Mouse (Mus musculus): ENCODE data around the gene Pknox2. TPM values are rescaled to one million over a fixed set of nuclear protein-coding genes. Genes with fewer than 3 reads are reported as not detected.

The Pknox2 gene
- polyA plus RNA-seq, 1 experiment from 2014 or later, result 21.3 TPM

DNA sequence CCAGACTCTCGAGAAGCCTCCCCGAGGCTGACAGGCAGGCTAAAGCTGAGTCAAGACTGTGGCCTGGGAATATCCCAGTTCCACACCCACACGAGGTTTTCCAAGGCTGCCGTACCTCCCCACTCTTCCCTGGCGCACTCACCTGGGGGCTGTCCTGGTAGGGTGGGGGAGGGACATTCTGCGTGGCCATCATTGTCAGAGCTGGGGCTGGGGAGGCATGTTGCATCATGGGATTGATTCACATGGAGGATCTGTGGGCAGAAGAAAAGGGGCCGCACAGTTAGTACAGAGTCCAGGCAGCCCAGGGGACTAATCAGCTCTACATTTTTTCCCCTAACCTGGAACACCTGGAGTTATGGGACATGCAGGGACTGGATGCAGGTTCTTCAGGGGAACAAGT lies 179.0 kb downstream of the Pknox2 start:
- no peak overlapping the region for H3K27ac ChIP-seq (replicated peaks)
- H3K9me3 ChIP-seq, result no peaks in the 10 kb centered on the region
- H3K27me3 ChIP-seq, result no peaks in the 10 kb centered on the region
- WGBS, result 80% methylated on average over 7 of the region's 7 CpGs
- H3K4me1 ChIP-seq, result peaks cover 26% of the 10 kb centered on the region
- H3K9ac ChIP-seq (replicated peaks), result no peak overlapping the region
- H3K4me2 ChIP-seq (replicated peaks), result no peak overlapping the region
- no peak overlapping the region for H3K4me3 ChIP-seq
- no peaks in the 10 kb centered on the region for H3K36me3 ChIP-seq
- ATAC-seq (replicated peaks), result no peak

- peaks cover 16% of the 10 kb centered on the region for H3K4me1 ChIP-seq
- WGBS, result 65% methylated on average over 5 of the region's 5 CpGs
These were observed 181.5 kb downstream of the Pknox2 start for GRCm38 (mm10) chr9:36965720-36966119.

GRCm38 (mm10) chr9:36964230-36964629 lies 183.0 kb downstream of the Pknox2 start:
- H3K4me1 ChIP-seq, result peaks cover 16% of the 10 kb centered on the region
- H3K4me3 ChIP-seq, result no peak overlapping the region

More at GRCm38 (mm10) chr9:36965720-36966119, 181.5 kb downstream of the Pknox2 start:
- no peak for ATAC-seq (replicated peaks)
- Histone ChIP-seq H3K27ac (replicated peaks) (no peak overlapping the region), H3K9ac (replicated peaks) (no peak overlapping the region), H3K9me3 (no peaks in the 10 kb centered on the region), H3K4me2 (replicated peaks) (no peak overlapping the region), H3K27me3 (no peaks in the 10 kb centered on the region), H3K4me3 (no peak overlapping the region), H3K36me3 (no peaks in the 10 kb centered on the region)

DNA sequence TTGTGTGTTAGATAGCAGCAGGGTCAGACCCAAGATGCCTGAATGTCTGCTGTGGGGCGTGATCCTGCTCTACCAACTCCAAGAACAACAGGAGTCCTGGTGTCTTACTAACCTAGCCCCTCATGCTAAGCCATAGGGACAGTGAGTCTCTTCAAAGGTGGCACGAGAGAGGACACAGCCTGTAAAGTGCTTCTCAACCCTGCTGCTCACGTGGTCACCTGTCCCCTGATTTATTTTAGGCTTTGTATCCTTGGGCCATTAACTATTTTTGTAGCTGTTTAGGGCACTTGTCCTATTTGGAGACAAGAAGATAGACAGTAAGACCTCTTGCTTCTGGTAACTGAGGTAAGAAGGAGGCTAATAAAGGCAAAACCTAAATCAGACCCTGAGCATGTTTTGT lies 183.7 kb downstream of the Pknox2 start:
- 45% methylated on average over 3 of the region's 3 CpGs for WGBS
- H3K36me3 ChIP-seq, result no peaks in the 10 kb centered on the region
- ATAC-seq (replicated peaks), result no peak
- no peaks in the 10 kb centered on the region for H3K27me3 ChIP-seq
- H3K4me2 ChIP-seq (replicated peaks), result no peak overlapping the region
- no peak overlapping the region for H3K4me3 ChIP-seq
- no peak overlapping the region for H3K9ac ChIP-seq (replicated peaks)
- no peak overlapping the region for H3K27ac ChIP-seq (replicated peaks)
- H3K4me1 ChIP-seq, result peaks cover 16% of the 10 kb centered on the region
- H3K9me3 ChIP-seq, result no peaks in the 10 kb centered on the region

More at GRCm38 (mm10) chr9:36964230-36964629, 183.0 kb downstream of the Pknox2 start:
- WGBS, result 3% methylated on average over 5 of the region's 5 CpGs
- no peak overlapping the region for H3K4me2 ChIP-seq (replicated peaks)
- H3K9ac ChIP-seq (replicated peaks), result no peak overlapping the region
- no peak overlapping the region for H3K27ac ChIP-seq (replicated peaks)
- ATAC-seq (replicated peaks), result no peak
- H3K36me3 ChIP-seq, result no peaks in the 10 kb centered on the region
- no peaks in the 10 kb centered on the region for H3K9me3 ChIP-seq
- no peaks in the 10 kb centered on the region for H3K27me3 ChIP-seq

DNA sequence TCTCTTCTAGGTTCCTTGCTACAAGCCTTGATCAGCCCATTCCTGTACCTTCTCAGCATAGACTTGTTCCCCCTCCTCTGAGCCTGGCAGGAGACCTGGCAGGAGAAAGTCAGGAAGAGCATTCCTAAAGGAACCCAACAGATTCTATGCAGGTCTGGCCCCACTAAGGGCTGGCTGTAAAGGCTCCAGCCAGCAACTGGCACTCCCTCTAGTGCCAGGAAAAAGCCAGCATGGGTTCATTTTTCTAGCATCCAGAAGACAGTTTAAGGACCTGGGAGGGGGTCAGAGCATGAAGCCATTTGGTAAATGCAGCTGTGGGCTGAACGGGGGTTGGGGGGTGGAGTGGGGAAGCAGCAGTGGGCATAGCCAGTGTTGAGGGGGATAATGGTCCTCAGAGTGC lies 185.3 kb downstream of the Pknox2 start:
- Histone ChIP-seq H3K36me3 (no peaks in the 10 kb centered on the region), H3K4me2 (replicated peaks) (no peak overlapping the region), H3K4me3 (no peak overlapping the region), H3K27me3 (no peaks in the 10 kb centered on the region), H3K9ac (replicated peaks) (no peak overlapping the region), H3K9me3 (no peaks in the 10 kb centered on the region), H3K4me1 (peaks cover 13% of the 10 kb centered on the region), H3K27ac (replicated peaks) (no peak overlapping the region)
- 46% methylated on average over 1 of the region's 1 CpGs for WGBS
- ATAC-seq (replicated peaks), result no peak; the same call in 1 of the 2 replicates

GRCm38 (mm10) chr9:36961153-36961552 lies 186.1 kb downstream of the Pknox2 start:
- no peak for ATAC-seq (replicated peaks)
- H3K27me3 ChIP-seq, result no peaks in the 10 kb centered on the region
- H3K36me3 ChIP-seq, result no peaks in the 10 kb centered on the region
- H3K9me3 ChIP-seq, result no peaks in the 10 kb centered on the region
- no peak overlapping the region for H3K27ac ChIP-seq (replicated peaks)
- no peak overlapping the region for H3K4me2 ChIP-seq (replicated peaks)
- H3K4me3 ChIP-seq, result no peak overlapping the region
- WGBS, result 88% methylated on average over 5 of the region's 5 CpGs
- no peak overlapping the region for H3K9ac ChIP-seq (replicated peaks)
- H3K4me1 ChIP-seq, result peaks cover 13% of the 10 kb centered on the region

- no peak; the same call in none of the 2 replicates for ATAC-seq (replicated peaks)
- H3K9ac ChIP-seq (replicated peaks), result no peak overlapping the region
- H3K27ac ChIP-seq (replicated peaks), result peak overlapping the region; percentile 1; the same call in 1 of the 2 replicates
- H3K4me3 ChIP-seq, result no peak overlapping the region
- H3K27me3 ChIP-seq, result no peaks in the 10 kb centered on the region
- 0 out of 2 replicates have a peak, but pooled peaks cover 4% of the 10 kb centered on the region for H3K36me3 ChIP-seq
- no peak overlapping the region for H3K4me2 ChIP-seq (replicated peaks)
- whole genome bisulfite sequencing, result 71% methylated on average over 2 of the region's 2 CpGs
- no peaks in the 10 kb centered on the region for H3K9me3 ChIP-seq
- H3K4me1 ChIP-seq, result peaks cover 20% of the 10 kb centered on the region
These were observed 196.1 kb downstream of the Pknox2 start for GRCm38 (mm10) chr9:36951133-36951484.

DNA sequence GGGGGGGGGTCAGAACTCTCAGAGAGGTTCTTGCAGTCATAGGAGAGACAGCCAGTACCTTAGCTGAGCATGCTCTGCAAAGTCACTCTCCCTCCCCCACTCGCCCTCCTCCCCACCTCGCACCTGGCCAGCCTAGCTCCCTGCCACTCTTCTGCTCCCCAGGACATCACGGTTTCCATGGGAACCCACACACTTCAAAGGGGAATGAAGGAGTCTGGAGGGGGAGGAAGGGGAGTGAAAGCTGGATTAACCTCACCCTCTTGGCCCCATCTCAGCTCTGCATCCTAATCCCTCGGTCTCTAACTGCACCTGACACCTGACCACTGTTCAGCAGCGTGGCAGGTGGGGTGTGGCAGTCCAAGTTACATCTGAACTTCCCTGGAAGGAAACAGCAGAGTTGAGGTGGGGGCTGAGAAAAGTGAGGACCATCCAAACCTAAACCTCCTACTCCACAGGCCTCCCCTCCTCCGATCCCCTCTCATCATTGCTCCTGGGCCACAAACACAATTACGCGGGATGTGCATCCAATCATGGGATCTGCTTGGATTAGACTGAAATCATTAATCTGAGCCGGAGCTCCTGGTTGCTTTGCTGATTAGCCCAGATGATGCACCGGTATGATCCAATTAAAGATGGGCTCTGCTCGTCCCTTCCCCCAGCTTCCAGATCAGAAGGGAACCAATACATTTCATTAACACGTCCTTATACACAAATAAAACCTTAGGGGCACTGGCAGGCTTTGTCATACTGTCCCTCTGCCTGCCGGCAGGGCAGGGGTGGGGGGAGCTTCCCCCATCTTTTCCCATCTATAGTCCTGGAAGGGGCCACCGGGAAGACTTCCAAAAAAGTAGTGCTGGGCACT lies 196.7 kb downstream of the Pknox2 start:
- Histone ChIP-seq H3K9me3 (no peaks in the 10 kb centered on the region), H3K4me1 (peaks cover 20% of the 10 kb centered on the region), H3K27ac (replicated peaks) (peak overlapping the region; percentile 1; the same call in 1 of the 2 replicates), H3K4me3 (no peak overlapping the region), H3K36me3 (0 out of 2 replicates have a peak, but pooled peaks cover 4% of the 10 kb centered on the region), H3K9ac (replicated peaks) (no peak overlapping the region), H3K27me3 (no peaks in the 10 kb centered on the region), H3K4me2 (replicated peaks) (no peak overlapping the region)
- peak; percentile 72 for ATAC-seq (replicated peaks)
- 5% methylated on average over 14 of the region's 14 CpGs for WGBS

- WGBS, result 91% methylated on average over 5 of the region's 5 CpGs
- no peak for ATAC-seq (replicated peaks)
- Histone ChIP-seq H3K4me3 (no peak overlapping the region), H3K9ac (replicated peaks) (no peak overlapping the region), H3K36me3 (no peaks in the 10 kb centered on the region), H3K9me3 (no peaks in the 10 kb centered on the region), H3K27ac (replicated peaks) (no peak overlapping the region), H3K4me2 (replicated peaks) (no peak overlapping the region), H3K4me1 (peaks cover 20% of the 10 kb centered on the region), H3K27me3 (no peaks in the 10 kb centered on the region)
These were observed 199.0 kb downstream of the Pknox2 start for GRCm38 (mm10) chr9:36948181-36948580.

DNA sequence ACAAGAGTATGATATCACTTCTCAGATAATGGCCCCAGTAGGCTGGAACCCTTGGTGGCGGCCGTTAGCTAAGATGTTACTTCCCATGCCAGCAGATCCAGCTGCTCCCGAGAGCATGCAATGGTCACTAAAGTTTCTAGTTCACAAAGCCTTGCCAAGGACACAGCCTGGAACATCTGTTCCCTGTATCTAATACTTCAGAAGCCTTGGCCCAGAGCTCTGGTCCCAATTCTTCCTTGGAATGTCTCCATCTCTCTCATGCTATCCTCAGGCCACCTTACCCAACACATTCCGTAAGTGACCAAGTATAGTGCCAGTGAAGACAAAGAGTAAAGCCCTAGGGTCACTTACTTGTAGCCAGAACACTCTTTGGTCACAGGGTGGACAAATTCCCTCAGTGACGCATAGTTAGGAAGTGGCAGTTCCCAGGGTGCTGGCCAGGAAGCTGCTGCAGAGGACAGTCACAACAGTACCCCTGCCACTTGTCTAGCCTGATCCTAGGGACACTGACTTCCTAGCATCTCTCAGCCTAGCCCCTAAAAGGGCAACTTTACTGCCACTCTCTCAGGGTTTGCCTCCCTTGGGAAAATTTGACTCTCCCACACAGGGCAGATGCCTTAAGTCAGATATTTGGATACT lies 200.0 kb downstream of the Pknox2 start:
- no peak for ATAC-seq (replicated peaks)
- H3K36me3 ChIP-seq, result no peaks in the 10 kb centered on the region
- H3K4me1 ChIP-seq, result peaks cover 20% of the 10 kb centered on the region
- no peak overlapping the region for H3K27ac ChIP-seq (replicated peaks)
- H3K9ac ChIP-seq (replicated peaks), result no peak overlapping the region
- no peaks in the 10 kb centered on the region for H3K9me3 ChIP-seq
- 89% methylated on average over 5 of the region's 5 CpGs for WGBS
- H3K27me3 ChIP-seq, result no peaks in the 10 kb centered on the region
- no peak overlapping the region for H3K4me3 ChIP-seq
- H3K4me2 ChIP-seq (replicated peaks), result no peak overlapping the region

- no peak for ATAC-seq (replicated peaks)
- peak overlapping the region; percentile 34; the same call in 1 of the 2 replicates for H3K27ac ChIP-seq (replicated peaks)
- no peaks in the 10 kb centered on the region for H3K36me3 ChIP-seq
These were observed 202.4 kb downstream of the Pknox2 start for GRCm38 (mm10) chr9:36944843-36945242.

DNA sequence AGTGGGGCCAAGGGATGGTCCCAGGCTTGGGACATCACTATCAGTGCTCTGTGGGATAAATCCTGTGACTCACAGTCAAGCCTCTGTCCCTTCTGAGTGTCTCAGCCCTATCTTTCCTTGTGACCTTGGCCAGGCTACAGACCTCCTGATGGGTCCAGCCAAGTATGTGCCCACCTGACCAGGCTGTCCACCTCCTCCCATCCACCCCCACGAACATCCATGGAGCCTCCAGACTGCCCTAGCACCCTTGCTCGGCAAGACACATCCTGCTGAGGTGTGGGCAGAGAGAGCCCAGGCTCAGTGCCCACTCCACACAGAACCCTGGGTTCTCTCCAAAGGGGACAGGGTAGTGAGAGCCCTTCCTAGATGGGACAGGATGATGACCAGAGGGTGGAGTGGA lies 204.6 kb downstream of the Pknox2 start:
- H3K36me3 ChIP-seq, result no peaks in the 10 kb centered on the region
- no peak overlapping the region for H3K4me2 ChIP-seq (replicated peaks)
- no peak overlapping the region for H3K27ac ChIP-seq (replicated peaks)
- 82% methylated on average over 2 of the region's 2 CpGs for WGBS
- H3K4me1 ChIP-seq, result peaks cover 18% of the 10 kb centered on the region
- ATAC-seq (replicated peaks), result no peak
- no peaks in the 10 kb centered on the region for H3K9me3 ChIP-seq
- H3K4me3 ChIP-seq, result no peak overlapping the region
- H3K27me3 ChIP-seq, result no peaks in the 10 kb centered on the region
- no peak overlapping the region for H3K9ac ChIP-seq (replicated peaks)

More at GRCm38 (mm10) chr9:36944843-36945242, 202.4 kb downstream of the Pknox2 start:
- no peak overlapping the region for H3K4me3 ChIP-seq
- H3K9ac ChIP-seq (replicated peaks), result no peak overlapping the region
- peaks cover 9% of the 10 kb centered on the region for H3K4me1 ChIP-seq
- no peak overlapping the region for H3K4me2 ChIP-seq (replicated peaks)
- no peaks in the 10 kb centered on the region for H3K27me3 ChIP-seq
- 63% methylated on average over 7 of the region's 7 CpGs for WGBS
- no peaks in the 10 kb centered on the region for H3K9me3 ChIP-seq

All from forebrain, embryonic 15.5 days (tissue).